Mouse (Mus musculus) kidney, embryonic 16.5 days (tissue): ENCODE measurements around the gene Pip5kl1. TPM values are rescaled to one million over a fixed set of nuclear protein-coding genes. Genes with fewer than 3 reads are reported as not detected.

Source experiments
- ATAC-seq: fragments of 200-750 bp; cut with Nextera tagmentation; 2 replicates; pipeline ENCODE4 v1.8.0; 2017; ENCODE audit warnings: moderate TSS enrichment; ENCODE audit not compliant: low FRiP score, low TSS enrichment
- H3K27ac ChIP-seq: fragments of 300-500 bp; sonication (generic); 2 replicates; pipeline ENCODE4 v1.5.1; 2014; ENCODE audit warnings: low read length
- H3K27me3 ChIP-seq: fragments of 300-500 bp; sonication (generic); 2 replicates; pipeline ENCODE4 v1.6.1; 2014; ENCODE audit warnings: low read length, control low read depth, mixed read lengths; ENCODE audit not compliant: insufficient read depth
- H3K36me3 ChIP-seq: fragments of 300-500 bp; sonication (generic); 2 replicates; pipeline ENCODE4 v1.6.1; 2014; ENCODE audit warnings: low read length, control low read depth, mixed read lengths; ENCODE audit not compliant: insufficient read depth
- H3K4me1 ChIP-seq: fragments of 300-500 bp; sonication (generic); 2 replicates; pipeline ENCODE4 v1.6.1; 2014; ENCODE audit warnings: low read length, control low read depth, mixed read lengths; ENCODE audit not compliant: insufficient read depth
- H3K4me2 ChIP-seq: fragments of 300-500 bp; sonication (generic); replicated peaks from 2 replicates; pipeline ENCODE4 v1.6.1; 2014; ENCODE audit warnings: low read depth, low read length
- H3K4me3 ChIP-seq: fragments of 300-500 bp; sonication (generic); 2 replicates; pipeline ENCODE4 v1.5.1; 2014; ENCODE audit warnings: mild to moderate bottlenecking, low read length
- H3K9ac ChIP-seq: fragments of 300-500 bp; sonication (generic); replicated peaks from 2 replicates; pipeline ENCODE4 v1.6.1; 2014; ENCODE audit warnings: low read length
- H3K9me3 ChIP-seq: fragments of 300-500 bp; sonication (generic); 2 replicates; pipeline ENCODE4 v1.6.1; 2016; ENCODE audit warnings: low read length, control low read depth
- WGBS: fragments of 180-500 bp; shearing (Covaris S2); extraction: QIAGEN DNeasy Blood & Tissue Kit; methylation state at CpG from one replicate; pipeline ENCODE4 v1.1.7; 2014; 5-methylcytosine and 5-hydroxymethylcytosine counted together
- polyA plus RNA-seq: library from polyadenylated mRNA; unstranded; fragments of >200 nt; fragmentation: Nextera tagmentation; extraction: Ambion mirVana; gene quantifications from 2 replicates; pipeline ENCODE4 v1.2.1, GENCODE M21; 2015

Gene Pip5kl1
- polyA plus RNA-seq, 1 experiment from 2014 or later: 2.5 TPM

DNA sequence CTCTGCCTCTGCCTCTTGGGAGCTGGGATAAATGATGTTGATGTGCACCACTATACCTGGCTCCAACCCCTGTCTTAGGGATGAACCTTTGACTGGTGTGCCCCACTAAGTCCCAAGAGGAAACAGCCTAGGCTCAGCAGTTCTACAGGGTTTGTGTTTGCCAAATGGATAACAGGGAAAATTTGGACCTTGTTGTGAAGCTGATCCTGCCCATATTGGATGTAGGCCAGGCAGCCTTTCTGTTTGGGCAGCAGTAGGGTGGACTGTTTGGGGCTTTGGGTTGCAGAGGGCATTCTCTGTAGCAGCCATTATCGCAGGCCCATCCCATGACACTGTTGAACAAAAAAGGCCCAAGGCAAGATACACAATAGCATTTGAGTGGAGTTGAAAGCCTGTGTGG, 27.6 kb upstream of the Pip5kl1 start:
- Histone ChIP-seq H3K4me3 (no peak overlapping the region), H3K27ac (no peak overlapping the region), H3K36me3 (0 out of 2 replicates have a peak, but pooled peaks cover 4% of the 10 kb centered on the region), H3K9ac (no peak overlapping the region), H3K4me1 (no peaks in the 10 kb centered on the region; the same call in 1 of the 2 replicates), H3K9me3 (no peaks in the 10 kb centered on the region), H3K27me3 (no peaks in the 10 kb centered on the region), H3K4me2 (no peak overlapping the region)
- ATAC-seq: no peak
- WGBS: 88% methylated on average over 1 of the region's 1 CpGs

DNA sequence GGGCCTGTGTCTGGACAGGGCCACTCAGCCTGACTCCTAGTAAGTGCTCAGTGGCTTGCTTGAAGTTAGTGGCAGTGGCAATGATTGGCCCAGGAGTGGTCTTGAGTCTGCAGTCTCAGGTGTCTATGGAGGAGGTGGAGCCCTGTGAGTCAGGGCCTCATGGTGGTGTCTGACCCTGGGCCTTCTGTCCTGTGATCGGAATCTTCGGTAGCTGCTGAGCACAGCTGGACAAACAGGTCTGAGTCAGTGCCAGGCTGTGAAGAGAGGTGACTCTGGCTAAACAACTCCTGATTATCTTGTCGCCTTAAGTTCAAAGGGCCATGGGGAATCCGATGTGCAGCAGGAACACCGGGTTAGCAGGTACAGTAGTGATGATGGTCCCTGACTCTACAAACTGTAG, 27.2 kb upstream of the Pip5kl1 start:
- no peaks in the 10 kb centered on the region; the same call in 1 of the 2 replicates for H3K4me1 ChIP-seq
- WGBS: 52% methylated on average over 5 of the region's 5 CpGs
- no peak overlapping the region for H3K9ac ChIP-seq
- 0 out of 2 replicates have a peak, but pooled peaks cover 4% of the 10 kb centered on the region for H3K36me3 ChIP-seq
- no peak overlapping the region for H3K4me3 ChIP-seq
- no peaks in the 10 kb centered on the region for H3K27me3 ChIP-seq
- H3K27ac ChIP-seq: no peak overlapping the region
- H3K4me2 ChIP-seq: no peak overlapping the region
- ATAC-seq: no peak
- H3K9me3 ChIP-seq: no peaks in the 10 kb centered on the region

DNA sequence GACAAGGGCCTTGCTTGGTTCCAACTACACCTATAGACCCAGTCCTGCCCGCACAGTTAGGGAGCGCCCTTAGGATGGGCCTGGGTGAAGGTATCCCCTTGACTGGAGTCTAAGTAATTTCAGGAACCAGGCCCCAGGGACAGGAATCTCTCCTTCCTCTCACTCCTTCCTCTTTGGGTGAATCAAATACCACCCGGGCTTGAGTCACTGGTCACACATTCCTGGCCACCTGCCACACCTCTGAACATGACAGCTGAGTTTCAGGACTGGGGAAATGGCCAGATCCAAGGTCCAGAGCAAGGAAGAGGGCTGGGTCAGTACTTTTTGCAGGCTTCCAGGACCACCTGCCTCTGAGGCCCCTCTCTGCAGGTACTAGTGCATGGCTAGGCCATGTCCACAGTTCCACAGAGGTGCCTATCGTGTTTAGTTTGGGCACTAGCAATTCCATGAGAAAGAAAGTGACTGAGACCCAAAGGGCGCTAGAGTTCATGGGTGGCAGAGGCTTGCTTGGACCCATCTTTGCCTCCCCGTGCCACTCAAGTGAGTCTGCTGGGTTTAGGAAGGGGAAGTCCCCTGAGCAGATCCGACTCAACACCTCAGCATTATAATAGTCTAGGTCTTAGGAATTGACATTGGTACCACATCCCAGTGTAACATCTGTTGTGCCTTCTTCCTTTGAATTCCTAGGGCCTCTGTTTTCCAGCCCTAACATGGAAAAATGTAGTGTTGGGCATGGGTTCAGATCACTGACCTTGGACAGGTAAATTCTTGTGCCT, 26.4 kb upstream of the Pip5kl1 start:
- Histone ChIP-seq H3K36me3 (0 out of 2 replicates have a peak, but pooled peaks cover 4% of the 10 kb centered on the region), H3K27me3 (no peaks in the 10 kb centered on the region), H3K4me2 (no peak overlapping the region), H3K4me1 (no peaks in the 10 kb centered on the region; the same call in 1 of the 2 replicates), H3K27ac (no peak overlapping the region), H3K9me3 (no peaks in the 10 kb centered on the region), H3K4me3 (no peak overlapping the region), H3K9ac (no peak overlapping the region)
- ATAC-seq: no peak
- 84% methylated on average over 7 of the region's 7 CpGs for WGBS

DNA sequence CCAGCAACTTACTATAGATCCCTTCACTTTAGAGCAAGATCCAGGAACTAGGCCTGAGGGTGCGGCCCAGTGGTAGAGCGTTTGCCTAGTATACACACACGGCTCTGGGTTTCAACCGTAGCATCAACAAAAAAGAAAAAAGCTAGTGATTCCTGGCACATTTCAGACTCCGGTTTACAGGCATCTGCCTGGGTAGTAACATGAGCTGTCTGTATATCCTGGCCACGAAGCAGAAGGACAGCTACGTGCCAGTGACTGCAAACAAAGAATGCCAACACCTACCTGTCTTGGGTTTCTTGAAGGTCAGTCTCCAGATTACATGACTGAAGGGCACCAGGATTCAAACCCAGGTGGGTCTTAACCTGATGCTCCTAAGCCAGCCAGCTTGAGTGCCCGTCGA, 25.4 kb upstream of the Pip5kl1 start:
- Histone ChIP-seq H3K4me3 (no peak overlapping the region), H3K36me3 (0 out of 2 replicates have a peak, but pooled peaks cover 4% of the 10 kb centered on the region), H3K4me1 (no peaks in the 10 kb centered on the region; the same call in 1 of the 2 replicates), H3K9ac (no peak overlapping the region), H3K27ac (no peak overlapping the region), H3K27me3 (no peaks in the 10 kb centered on the region), H3K9me3 (no peaks in the 10 kb centered on the region), H3K4me2 (no peak overlapping the region)
- WGBS: 70% methylated on average over 9 of the region's 9 CpGs
- no peak for ATAC-seq

DNA sequence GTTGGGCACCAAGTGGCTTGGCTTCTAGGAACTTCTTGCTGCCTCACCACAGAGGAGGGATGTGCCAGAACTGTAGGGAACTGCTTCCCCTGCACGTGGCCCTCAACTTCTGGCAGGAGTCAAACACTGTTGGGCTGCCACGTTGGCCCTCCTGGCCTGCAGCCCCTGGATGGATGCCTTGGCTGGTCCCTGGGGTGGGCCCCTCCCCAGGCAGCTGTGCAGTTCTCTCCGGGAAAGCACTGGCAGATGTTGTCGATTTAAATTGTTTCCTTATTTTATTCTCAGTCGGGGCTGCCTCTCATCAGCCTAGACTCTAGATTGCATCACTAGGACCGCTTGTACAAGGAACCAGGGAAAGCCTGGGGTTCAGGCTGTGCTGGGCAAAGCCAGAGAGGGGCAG, 24.8 kb upstream of the Pip5kl1 start:
- Histone ChIP-seq H3K4me3 (no peak overlapping the region), H3K4me2 (no peak overlapping the region), H3K9ac (no peak overlapping the region), H3K4me1 (no peaks in the 10 kb centered on the region; the same call in 1 of the 2 replicates), H3K36me3 (0 out of 2 replicates have a peak, but pooled peaks cover 4% of the 10 kb centered on the region), H3K27me3 (no peaks in the 10 kb centered on the region), H3K9me3 (no peaks in the 10 kb centered on the region), H3K27ac (no peak overlapping the region)
- WGBS: 60% methylated on average over 6 of the region's 6 CpGs
- no peak for ATAC-seq

DNA sequence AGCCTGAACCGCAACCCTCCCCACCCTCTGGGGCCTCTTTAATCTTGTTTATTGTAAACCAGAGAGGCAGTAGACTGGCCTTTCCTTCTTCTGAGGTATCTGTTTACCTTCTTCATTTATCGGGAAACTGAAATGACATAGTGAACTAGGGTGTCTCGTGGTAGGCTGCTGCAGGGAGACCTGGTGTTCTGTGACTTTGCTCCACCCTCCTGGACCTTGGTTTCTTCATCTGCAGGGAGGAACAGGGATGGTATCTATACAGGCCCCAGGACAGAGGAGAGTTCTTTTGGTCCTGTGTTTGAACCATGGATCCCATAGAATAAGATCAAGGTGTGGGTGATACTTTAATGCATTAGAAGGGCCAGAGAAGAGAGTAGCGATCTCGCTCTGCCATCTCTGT, 23.4 kb upstream of the Pip5kl1 start:
- Histone ChIP-seq H3K9ac (no peak overlapping the region), H3K9me3 (no peaks in the 10 kb centered on the region), H3K27ac (no peak overlapping the region), H3K4me2 (no peak overlapping the region), H3K4me3 (no peak overlapping the region), H3K36me3 (0 out of 2 replicates have a peak, but pooled peaks cover 4% of the 10 kb centered on the region), H3K4me1 (no peaks in the 10 kb centered on the region; the same call in 1 of the 2 replicates), H3K27me3 (no peaks in the 10 kb centered on the region)
- ATAC-seq: no peak
- 81% methylated on average over 5 of the region's 5 CpGs for WGBS

DNA sequence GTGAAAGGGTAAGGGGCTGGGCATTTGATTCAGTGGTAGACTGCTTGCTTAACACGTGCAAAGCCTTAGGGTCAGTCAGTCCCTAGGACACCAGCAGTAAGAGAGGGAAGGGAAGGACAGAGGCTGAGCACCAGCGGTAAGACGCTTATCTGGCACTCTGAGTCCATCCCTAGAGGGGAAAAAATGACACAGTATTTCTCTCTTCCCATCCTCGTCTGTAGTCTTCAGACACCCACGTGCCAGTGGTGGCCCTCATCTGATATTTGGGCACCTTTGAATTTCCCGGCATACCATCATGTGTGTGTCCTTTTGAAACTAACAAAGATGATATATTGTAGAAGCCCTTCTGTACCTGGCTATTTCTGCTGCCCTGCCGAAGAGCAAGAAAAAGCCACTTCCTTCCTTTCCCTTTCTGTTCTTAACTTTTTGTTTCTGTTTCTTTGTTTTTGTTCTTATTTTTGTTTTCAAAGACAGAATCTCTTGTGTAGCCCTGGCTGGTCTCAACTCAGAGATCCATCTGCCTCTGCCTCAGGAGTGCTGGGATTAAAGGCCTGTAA, 20.9 kb upstream of the Pip5kl1 start:
- Histone ChIP-seq H3K4me3 (no peak overlapping the region), H3K9me3 (no peaks in the 10 kb centered on the region), H3K4me1 (no peaks in the 10 kb centered on the region; the same call in 1 of the 2 replicates), H3K4me2 (no peak overlapping the region), H3K36me3 (0 out of 2 replicates have a peak, but pooled peaks cover 6% of the 10 kb centered on the region), H3K27me3 (no peaks in the 10 kb centered on the region), H3K9ac (no peak overlapping the region), H3K27ac (no peak overlapping the region)
- no peak for ATAC-seq
- 77% methylated on average over 7 of the region's 7 CpGs for WGBS

DNA sequence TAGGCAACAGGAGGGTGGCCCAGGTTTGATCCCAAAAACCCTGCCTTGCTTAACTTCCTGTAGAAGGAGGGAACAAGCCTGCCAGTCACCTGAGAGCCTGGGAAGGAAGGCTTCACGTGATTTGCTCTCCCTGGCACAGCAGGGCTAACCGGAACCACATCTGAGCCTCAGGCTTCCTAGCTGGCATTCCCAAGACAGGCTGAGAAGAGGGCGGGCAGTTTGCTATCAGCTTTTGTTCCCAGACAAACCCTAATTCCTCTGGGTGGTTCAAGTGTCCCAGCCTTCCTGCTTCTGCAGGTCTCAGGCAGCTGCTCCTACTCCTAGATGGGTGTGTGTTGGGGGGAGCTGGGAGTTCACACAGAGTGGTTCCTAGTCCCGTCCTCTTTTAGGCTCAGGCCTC, 19.1 kb upstream of the Pip5kl1 start:
- H3K27ac ChIP-seq: no peak overlapping the region
- H3K4me1 ChIP-seq: no peaks in the 10 kb centered on the region
- no peak overlapping the region for H3K4me3 ChIP-seq
- 0 out of 2 replicates have a peak, but pooled peaks cover 3% of the 10 kb centered on the region for H3K36me3 ChIP-seq
- H3K27me3 ChIP-seq: no peaks in the 10 kb centered on the region
- 55% methylated on average over 4 of the region's 4 CpGs for WGBS
- H3K4me2 ChIP-seq: no peak overlapping the region
- no peaks in the 10 kb centered on the region for H3K9me3 ChIP-seq
- no peak for ATAC-seq
- H3K9ac ChIP-seq: no peak overlapping the region

DNA sequence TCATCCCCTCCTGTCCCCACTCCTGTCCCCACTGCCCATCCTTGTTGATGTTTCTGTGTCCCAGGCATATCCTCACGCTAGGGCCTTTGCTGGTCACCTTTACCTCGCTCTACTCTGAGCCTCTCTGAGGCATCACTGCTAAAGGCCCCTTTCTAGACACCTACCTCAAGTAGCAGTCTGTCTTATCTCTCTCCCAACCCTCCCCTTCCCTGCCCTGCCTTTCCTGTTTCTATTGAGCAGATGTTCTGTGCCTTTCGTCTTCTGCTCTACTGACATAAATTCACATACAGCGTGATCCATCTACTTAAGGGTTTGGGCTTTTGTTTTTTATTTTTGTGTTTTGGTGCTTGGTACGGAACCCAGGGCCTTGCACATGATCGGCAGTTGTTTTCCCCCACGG, 18.6 kb upstream of the Pip5kl1 start:
- Histone ChIP-seq H3K9ac (no peak overlapping the region), H3K4me1 (no peaks in the 10 kb centered on the region), H3K36me3 (peaks cover 7% of the 10 kb centered on the region; the same call in 1 of the 2 replicates), H3K27me3 (no peaks in the 10 kb centered on the region), H3K4me2 (no peak overlapping the region), H3K4me3 (no peak overlapping the region), H3K9me3 (no peaks in the 10 kb centered on the region), H3K27ac (no peak overlapping the region)
- no peak for ATAC-seq
- 72% methylated on average over 7 of the region's 7 CpGs for WGBS

DNA sequence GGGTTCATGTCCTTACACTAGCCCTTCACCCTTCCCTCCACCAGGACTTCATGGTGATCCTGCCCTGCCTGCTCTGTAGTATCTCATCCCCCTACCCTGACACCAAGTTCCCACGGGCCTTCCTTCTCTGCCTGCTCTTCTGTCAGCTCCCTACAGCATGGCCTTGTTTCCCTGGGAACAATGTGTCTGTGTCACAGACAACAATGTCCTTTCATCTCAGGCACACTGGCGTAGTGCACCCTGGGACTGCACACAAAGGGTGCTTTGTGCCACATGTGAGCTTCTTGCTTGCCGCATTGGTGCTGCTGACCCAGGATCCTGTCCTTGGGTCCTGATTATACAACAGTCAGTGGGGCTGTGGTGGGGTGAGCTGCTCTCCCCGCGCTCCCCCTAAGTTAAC, 15.0 kb upstream of the Pip5kl1 start:
- Histone ChIP-seq H3K9me3 (no peaks in the 10 kb centered on the region), H3K4me2 (no peak overlapping the region), H3K4me1 (no peaks in the 10 kb centered on the region), H3K27ac (no peak overlapping the region), H3K4me3 (no peak overlapping the region), H3K27me3 (no peaks in the 10 kb centered on the region), H3K9ac (no peak overlapping the region; the same call in 1 of the 2 replicates), H3K36me3 (peaks cover 23% of the 10 kb centered on the region)
- ATAC-seq: no peak
- WGBS: 73% methylated on average over 5 of the region's 5 CpGs
